Mouse (Mus musculus): ENCODE measurements at regions not wholly inside any gene's neighbourhood (a gene's known extent, or its start where the extent isn't known, plus 50 kb on each side); places are given as distances from the start of the nearest gene placed in this dataset.

DNA sequence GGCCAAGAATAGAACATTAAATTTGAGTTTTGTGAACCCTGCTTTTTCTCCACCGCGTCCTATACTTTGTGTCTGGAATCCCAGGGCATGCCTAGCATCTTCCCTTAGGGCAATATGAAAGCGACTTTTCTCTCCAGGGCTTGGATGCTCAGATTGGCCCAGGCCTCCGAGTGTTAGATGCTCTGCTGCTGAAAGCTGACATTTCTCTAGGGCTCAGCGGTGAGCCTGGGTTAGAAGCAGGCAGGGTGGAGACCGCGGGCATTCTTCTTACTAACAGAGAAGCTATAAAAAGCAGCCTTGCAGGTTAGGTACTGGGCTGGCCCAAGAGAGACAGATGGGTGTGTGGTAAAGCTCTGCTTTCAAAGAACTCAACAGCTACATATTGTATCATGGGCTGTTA is 409.8 kb upstream of the Trpc7 start:
- ATAC-seq (replicated peaks; ENCODE audit: extremely low read depth, insufficient read depth, low FRiP score): no peak
- no peak overlapping the region; the same call in 1 of the 2 replicates for H3K4me2 ChIP-seq (ENCODE audit: low read depth, low read length)
- peaks cover 3% of the 10 kb centered on the region; the same call in 1 of the 2 replicates for H3K9me3 ChIP-seq (replicated peaks; ENCODE audit: control insufficient read depth, low read length)
- no peak overlapping the region for H3K27ac ChIP-seq (ENCODE audit: low read length)
- peaks cover 5% of the 10 kb centered on the region; the same call in 1 of the 2 replicates for H3K4me1 ChIP-seq (ENCODE audit: control insufficient read depth, insufficient read depth, low read length)
- WGBS: 56% methylated on average over 7 of the region's 7 CpGs
- no peak overlapping the region for H3K9ac ChIP-seq (ENCODE audit: low read length)
- no peaks in the 10 kb centered on the region for H3K36me3 ChIP-seq (ENCODE audit: control insufficient read depth, insufficient read depth)
- no peak overlapping the region for H3K4me3 ChIP-seq (ENCODE audit: low read length)
- H3K27me3 ChIP-seq (ENCODE audit: control insufficient read depth, insufficient read depth, low read length): no peaks in the 10 kb centered on the region

DNA sequence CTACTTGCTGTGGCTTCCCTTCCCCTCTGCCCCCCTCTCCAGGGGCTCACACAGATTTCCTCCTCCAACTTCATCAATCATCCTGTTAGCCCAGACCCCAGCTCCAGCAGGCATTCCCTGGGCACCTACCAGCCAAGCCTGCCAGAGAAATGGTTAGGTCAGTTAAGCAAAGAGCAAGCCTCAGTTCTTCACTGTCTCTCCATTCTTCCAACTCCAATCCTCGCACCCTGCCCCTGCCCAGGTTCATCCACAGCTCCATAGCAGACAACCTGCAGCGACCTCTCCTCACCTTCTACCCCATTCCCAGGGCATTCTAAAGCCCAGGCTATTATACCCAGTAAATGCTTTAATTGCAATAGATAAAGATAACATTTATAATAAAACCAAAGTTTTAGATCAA is 408.0 kb upstream of the Trpc7 start:
- Histone ChIP-seq H3K9me3 (replicated peaks; ENCODE audit: control insufficient read depth, low read length) (peaks cover 3% of the 10 kb centered on the region; the same call in 1 of the 2 replicates), H3K4me2 (ENCODE audit: low read depth, low read length) (no peak overlapping the region), H3K9ac (ENCODE audit: low read length) (no peak overlapping the region), H3K4me3 (ENCODE audit: low read length) (no peak overlapping the region), H3K4me1 (ENCODE audit: control insufficient read depth, insufficient read depth, low read length) (peaks cover 5% of the 10 kb centered on the region; the same call in 1 of the 2 replicates), H3K36me3 (ENCODE audit: control insufficient read depth, insufficient read depth) (no peaks in the 10 kb centered on the region), H3K27ac (ENCODE audit: low read length) (no peak overlapping the region), H3K27me3 (ENCODE audit: control insufficient read depth, insufficient read depth, low read length) (no peaks in the 10 kb centered on the region)
- ATAC-seq (replicated peaks; ENCODE audit: extremely low read depth, insufficient read depth, low FRiP score): no peak
- WGBS: 81% methylated on average over 2 of the region's 2 CpGs

DNA sequence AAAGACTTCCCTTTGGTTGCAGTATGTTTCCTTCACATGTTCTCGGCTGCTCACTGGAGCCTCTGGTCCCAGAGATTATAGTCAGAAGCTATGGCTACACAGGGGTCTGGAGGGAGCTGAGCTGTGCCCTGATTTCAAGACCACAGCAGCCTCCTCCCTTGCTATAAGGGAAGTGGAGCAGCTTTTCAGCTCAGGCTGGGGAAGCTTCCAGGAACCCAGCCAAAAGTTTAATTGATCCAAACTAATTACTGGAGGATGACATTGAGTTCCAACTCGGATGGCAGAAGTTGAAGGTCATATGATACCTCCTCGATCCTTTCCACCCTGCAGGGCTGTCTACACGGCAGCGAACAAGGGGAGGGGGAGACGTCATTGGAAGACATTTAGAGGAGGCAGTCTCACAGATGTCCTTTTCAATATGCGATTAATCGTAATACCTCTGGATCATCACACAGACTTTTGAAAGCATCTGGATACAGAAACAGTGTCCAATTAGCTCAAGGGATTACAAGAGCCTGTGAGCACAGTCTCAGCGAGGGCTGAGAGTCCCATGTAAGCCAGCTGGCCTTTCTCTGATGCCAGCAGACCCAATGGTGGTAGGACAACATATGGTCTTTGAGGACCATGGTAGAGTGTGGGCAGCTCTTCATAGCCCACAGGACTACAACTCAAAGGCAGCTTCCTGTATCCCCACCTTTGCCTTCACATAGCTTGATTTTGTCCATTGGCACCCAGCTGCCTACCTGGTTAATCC is 396.1 kb upstream of the Trpc7 start:
- H3K4me3 ChIP-seq (ENCODE audit: low read length): no peak overlapping the region
- no peak overlapping the region for H3K4me2 ChIP-seq (ENCODE audit: low read depth, low read length)
- no peaks in the 10 kb centered on the region for H3K36me3 ChIP-seq (ENCODE audit: control insufficient read depth, insufficient read depth)
- no peak overlapping the region for H3K9ac ChIP-seq (ENCODE audit: low read length)
- no peaks in the 10 kb centered on the region for H3K27me3 ChIP-seq (ENCODE audit: control insufficient read depth, insufficient read depth, low read length)
- 81% methylated on average over 9 of the region's 9 CpGs for WGBS
- ATAC-seq (replicated peaks; ENCODE audit: extremely low read depth, insufficient read depth, low FRiP score): no peak
- H3K4me1 ChIP-seq (ENCODE audit: control insufficient read depth, insufficient read depth, low read length): no peaks in the 10 kb centered on the region
- H3K27ac ChIP-seq (ENCODE audit: low read length): no peak overlapping the region
- H3K9me3 ChIP-seq (replicated peaks; ENCODE audit: control insufficient read depth, low read length): no peaks in the 10 kb centered on the region

DNA sequence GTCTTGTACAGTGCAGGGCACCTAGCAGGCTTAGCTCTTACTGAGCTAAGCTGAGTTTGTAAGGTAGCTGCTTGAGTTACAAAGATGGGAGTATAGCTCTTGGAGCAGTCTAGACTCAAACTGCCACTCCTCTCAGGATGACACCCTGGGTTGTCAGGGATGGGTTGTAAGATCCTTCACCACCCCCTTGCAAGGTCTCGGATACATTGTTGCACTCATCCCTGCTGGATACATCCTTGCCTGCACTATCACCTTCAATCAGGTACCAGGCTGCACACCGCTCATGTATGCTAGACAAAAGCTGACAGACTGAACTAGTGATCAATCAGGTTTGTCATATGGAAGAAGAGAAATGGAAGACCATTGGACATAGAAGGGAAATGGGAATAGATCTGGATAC is 390.4 kb upstream of the Trpc7 start:
- WGBS: 92% methylated on average over 2 of the region's 2 CpGs
- Histone ChIP-seq H3K27ac (ENCODE audit: low read length) (no peak overlapping the region), H3K9me3 (replicated peaks; ENCODE audit: control insufficient read depth, low read length) (no peaks in the 10 kb centered on the region), H3K36me3 (ENCODE audit: control insufficient read depth, insufficient read depth) (no peaks in the 10 kb centered on the region), H3K4me3 (ENCODE audit: low read length) (no peak overlapping the region), H3K4me2 (ENCODE audit: low read depth, low read length) (no peak overlapping the region), H3K27me3 (ENCODE audit: control insufficient read depth, insufficient read depth, low read length) (no peaks in the 10 kb centered on the region), H3K4me1 (ENCODE audit: control insufficient read depth, insufficient read depth, low read length) (no peaks in the 10 kb centered on the region), H3K9ac (ENCODE audit: low read length) (no peak overlapping the region)
- no peak for ATAC-seq (replicated peaks; ENCODE audit: extremely low read depth, insufficient read depth, low FRiP score)

DNA sequence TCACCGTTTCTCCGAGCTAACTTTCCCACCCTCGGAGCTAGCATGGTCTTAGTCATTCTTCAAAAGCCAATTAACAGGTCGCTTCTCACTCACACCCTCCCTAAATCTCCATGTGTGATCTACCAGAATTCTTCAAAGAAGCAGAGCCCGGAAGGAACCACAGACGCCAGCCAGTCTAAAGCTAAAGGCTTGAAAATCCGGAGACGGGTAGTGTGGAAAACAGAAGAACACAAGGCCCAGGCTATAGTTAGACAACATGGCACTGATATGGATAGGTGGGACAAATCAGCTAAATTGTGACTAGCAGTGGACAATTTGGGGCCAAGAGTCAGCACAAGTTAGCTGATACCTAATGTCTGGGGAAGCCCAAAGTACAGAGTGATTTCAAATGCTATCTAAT is 387.0 kb upstream of the Trpc7 start:
- Histone ChIP-seq H3K4me2 (ENCODE audit: low read depth, low read length) (no peak overlapping the region), H3K27ac (ENCODE audit: low read length) (no peak overlapping the region), H3K4me3 (ENCODE audit: low read length) (no peak overlapping the region), H3K27me3 (ENCODE audit: control insufficient read depth, insufficient read depth, low read length) (no peaks in the 10 kb centered on the region), H3K9me3 (replicated peaks; ENCODE audit: control insufficient read depth, low read length) (no peaks in the 10 kb centered on the region), H3K4me1 (ENCODE audit: control insufficient read depth, insufficient read depth, low read length) (no peaks in the 10 kb centered on the region), H3K36me3 (ENCODE audit: control insufficient read depth, insufficient read depth) (no peaks in the 10 kb centered on the region), H3K9ac (ENCODE audit: low read length) (no peak overlapping the region)
- no peak for ATAC-seq (replicated peaks; ENCODE audit: extremely low read depth, insufficient read depth, low FRiP score)
- WGBS: 26% methylated on average over 8 of the region's 8 CpGs

- ATAC-seq (replicated peaks; ENCODE audit: extremely low read depth, insufficient read depth, low FRiP score): no peak
- Histone ChIP-seq H3K36me3 (ENCODE audit: control insufficient read depth, insufficient read depth) (no peaks in the 10 kb centered on the region), H3K4me1 (ENCODE audit: control insufficient read depth, insufficient read depth, low read length) (no peaks in the 10 kb centered on the region), H3K4me3 (ENCODE audit: low read length) (no peak overlapping the region), H3K9ac (ENCODE audit: low read length) (no peak overlapping the region), H3K27ac (ENCODE audit: low read length) (no peak overlapping the region), H3K9me3 (replicated peaks; ENCODE audit: control insufficient read depth, low read length) (no peaks in the 10 kb centered on the region), H3K4me2 (ENCODE audit: low read depth, low read length) (no peak overlapping the region), H3K27me3 (ENCODE audit: control insufficient read depth, insufficient read depth, low read length) (no peaks in the 10 kb centered on the region)
- WGBS: 43% methylated on average over 24 of the region's 24 CpGs
These were observed 386.3 kb upstream of the Trpc7 start for GRCm38 (mm10) chr13:57281941-57282710.

- no peaks in the 10 kb centered on the region for H3K4me1 ChIP-seq (ENCODE audit: control insufficient read depth, insufficient read depth, low read length)
- no peaks in the 10 kb centered on the region for H3K9me3 ChIP-seq (replicated peaks; ENCODE audit: control insufficient read depth, low read length)
- H3K4me2 ChIP-seq (ENCODE audit: low read depth, low read length): no peak overlapping the region
- 19% methylated on average over 3 of the region's 3 CpGs for WGBS
- no peak overlapping the region for H3K9ac ChIP-seq (ENCODE audit: low read length)
- no peak overlapping the region for H3K4me3 ChIP-seq (ENCODE audit: low read length)
- H3K27me3 ChIP-seq (ENCODE audit: control insufficient read depth, insufficient read depth, low read length): no peaks in the 10 kb centered on the region
- no peak overlapping the region for H3K27ac ChIP-seq (ENCODE audit: low read length)
- ATAC-seq (replicated peaks; ENCODE audit: extremely low read depth, insufficient read depth, low FRiP score): no peak
- no peaks in the 10 kb centered on the region for H3K36me3 ChIP-seq (ENCODE audit: control insufficient read depth, insufficient read depth)
These were observed 385.7 kb upstream of the Trpc7 start for GRCm38 (mm10) chr13:57281504-57281903.

- whole genome bisulfite sequencing: 1% methylated on average over 2 of the region's 2 CpGs
- H3K4me2 ChIP-seq (ENCODE audit: low read depth, low read length): no peak overlapping the region
- no peak overlapping the region for H3K9ac ChIP-seq (ENCODE audit: low read length)
- ATAC-seq (replicated peaks; ENCODE audit: extremely low read depth, insufficient read depth, low FRiP score): no peak
- H3K36me3 ChIP-seq (ENCODE audit: control insufficient read depth, insufficient read depth): no peaks in the 10 kb centered on the region
- H3K4me1 ChIP-seq (ENCODE audit: control insufficient read depth, insufficient read depth, low read length): no peaks in the 10 kb centered on the region
- no peak overlapping the region for H3K4me3 ChIP-seq (ENCODE audit: low read length)
- H3K27me3 ChIP-seq (ENCODE audit: control insufficient read depth, insufficient read depth, low read length): no peaks in the 10 kb centered on the region
- no peaks in the 10 kb centered on the region for H3K9me3 ChIP-seq (replicated peaks; ENCODE audit: control insufficient read depth, low read length)
- no peak overlapping the region for H3K27ac ChIP-seq (ENCODE audit: low read length)
These were observed 382.8 kb upstream of the Trpc7 start for GRCm38 (mm10) chr13:57278580-57278979.

DNA sequence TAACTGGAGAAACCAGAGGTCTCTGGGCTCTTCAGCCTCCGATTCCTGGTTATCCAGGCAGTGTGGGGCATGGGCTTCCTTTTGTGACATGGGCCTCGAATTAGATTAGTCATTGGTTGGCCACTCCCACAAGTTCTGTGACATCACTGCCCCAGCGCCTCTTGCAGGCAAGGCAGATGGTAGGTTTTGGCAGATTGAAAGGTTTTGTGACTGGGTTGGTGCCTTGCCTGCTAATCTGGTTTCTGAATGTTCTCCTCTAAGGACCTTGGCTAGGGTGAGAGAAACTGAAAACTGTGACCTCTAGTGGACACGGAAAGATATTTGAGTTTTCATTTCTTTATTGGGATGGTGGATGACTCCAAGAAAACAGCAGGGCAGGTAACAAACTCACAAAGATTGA is 381.3 kb upstream of the Trpc7 start:
- Histone ChIP-seq H3K36me3 (ENCODE audit: control insufficient read depth, insufficient read depth) (no peaks in the 10 kb centered on the region), H3K4me2 (ENCODE audit: low read depth, low read length) (no peak overlapping the region), H3K4me1 (ENCODE audit: control insufficient read depth, insufficient read depth, low read length) (no peaks in the 10 kb centered on the region), H3K27me3 (ENCODE audit: control insufficient read depth, insufficient read depth, low read length) (no peaks in the 10 kb centered on the region), H3K9me3 (replicated peaks; ENCODE audit: control insufficient read depth, low read length) (no peaks in the 10 kb centered on the region), H3K9ac (ENCODE audit: low read length) (no peak overlapping the region), H3K4me3 (ENCODE audit: low read length) (no peak overlapping the region), H3K27ac (ENCODE audit: low read length) (no peak overlapping the region)
- no peak for ATAC-seq (replicated peaks; ENCODE audit: extremely low read depth, insufficient read depth, low FRiP score)
- WGBS: 44% methylated on average over 4 of the region's 4 CpGs
